Mouse (Mus musculus): Measurements from ENCODE around the gene Ptpa. TPM values are rescaled to one million over a fixed set of nuclear protein-coding genes. Genes with fewer than 3 reads are reported as not detected.
A peak's percentile ranks its signal among the peaks of the same experiment; 100 is the strongest.

Gene Ptpa
- polyA plus RNA-seq, 1 experiment from 2014 or later, result 88.0 TPM

- no peak overlapping the region for H3K4me2 ChIP-seq (replicated peaks; ENCODE audit: low read depth, low read length)
- H3K4me3 ChIP-seq (ENCODE audit: low read depth, low read length), result no peak overlapping the region
- 82% methylated on average over 10 of the region's 10 CpGs for WGBS
- H3K27ac ChIP-seq (ENCODE audit: low read length), result peak overlapping the region; percentile 45; the same call in 1 of the 2 replicates
- peaks cover 28% of the 10 kb centered on the region; the same call in 1 of the 2 replicates for H3K36me3 ChIP-seq (ENCODE audit: insufficient read depth, low read length)
- H3K4me1 ChIP-seq (ENCODE audit: insufficient read depth, low read depth, low read length), result peaks cover 16% of the 10 kb centered on the region
- no peaks in the 10 kb centered on the region for H3K9me3 ChIP-seq (ENCODE audit: low read length)
- H3K9ac ChIP-seq (replicated peaks; ENCODE audit: low read depth), result no peak overlapping the region
- DNase-seq (ENCODE audit: low spot score) (no peak), ATAC-seq (no peak)
- no peaks in the 10 kb centered on the region for H3K27me3 ChIP-seq (replicated peaks; ENCODE audit: insufficient read depth, low read length)
- TF ChIP-seq CTCF (IDR thresholded peaks at IDR 0.05) (no peak), EP300 (IDR thresholded peaks at IDR 0.05) (no peak)
Observed at GRCm38 (mm10) chr2:30397986-30398512, 17.8 kb upstream of the Ptpa start.

GRCm38 (mm10) chr2:30399191-30400171, 16.4 kb upstream of the Ptpa start:
- TF ChIP-seq EP300 (IDR thresholded peaks at IDR 0.05) (no peak; the same call in 1 of the 2 replicates), CTCF (IDR thresholded peaks at IDR 0.05) (peak; percentile 56)
- Histone ChIP-seq H3K9ac (replicated peaks; ENCODE audit: low read depth) (no peak overlapping the region), H3K27ac (ENCODE audit: low read length) (peak overlapping the region; percentile 71)

DNA sequence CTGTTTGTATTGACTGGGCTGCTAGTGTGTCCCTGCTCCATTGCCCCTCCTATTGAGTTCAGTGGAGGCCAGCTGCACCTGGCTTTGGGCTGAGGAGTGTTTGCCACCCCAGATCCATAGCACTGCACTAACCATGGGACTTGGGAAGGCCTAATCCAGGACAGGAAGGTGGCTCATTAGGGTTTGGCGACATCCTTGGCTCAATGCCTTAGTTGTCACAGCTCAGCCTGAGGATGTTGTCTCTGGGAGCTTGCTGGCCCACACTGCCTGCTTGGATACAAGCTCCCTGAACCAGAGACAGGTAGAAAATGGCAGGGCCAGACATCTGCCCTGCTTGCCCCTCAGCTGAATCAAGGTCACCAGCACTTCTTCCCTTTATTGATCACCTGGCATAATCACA, 14.3 kb upstream of the Ptpa start:
- no peak for DNase-seq (ENCODE audit: low spot score)
- 53% methylated on average over 1 of the region's 1 CpGs for WGBS
- Histone ChIP-seq H3K4me2 (replicated peaks; ENCODE audit: low read depth, low read length) (no peak overlapping the region), H3K27ac (ENCODE audit: low read length) (no peak overlapping the region), H3K4me3 (ENCODE audit: low read depth, low read length) (no peak overlapping the region), H3K9me3 (ENCODE audit: low read length) (no peaks in the 10 kb centered on the region), H3K36me3 (ENCODE audit: insufficient read depth, low read length) (peaks cover 41% of the 10 kb centered on the region), H3K9ac (replicated peaks; ENCODE audit: low read depth) (no peak overlapping the region), H3K4me1 (ENCODE audit: insufficient read depth, low read depth, low read length) (no peaks in the 10 kb centered on the region), H3K27me3 (replicated peaks; ENCODE audit: insufficient read depth, low read length) (no peaks in the 10 kb centered on the region)
- no peak for ATAC-seq
- TF ChIP-seq EP300 (IDR thresholded peaks at IDR 0.05) (no peak), CTCF (IDR thresholded peaks at IDR 0.05) (no peak)

More at GRCm38 (mm10) chr2:30399191-30400171, 16.4 kb upstream of the Ptpa start:
- Histone ChIP-seq H3K4me3 (ENCODE audit: low read depth, low read length) (no peak overlapping the region), H3K36me3 (ENCODE audit: insufficient read depth, low read length) (peaks cover 37% of the 10 kb centered on the region), H3K27me3 (replicated peaks; ENCODE audit: insufficient read depth, low read length) (no peaks in the 10 kb centered on the region), H3K4me2 (replicated peaks; ENCODE audit: low read depth, low read length) (no peak overlapping the region), H3K4me1 (ENCODE audit: insufficient read depth, low read depth, low read length) (peaks cover 5% of the 10 kb centered on the region), H3K9me3 (ENCODE audit: low read length) (no peaks in the 10 kb centered on the region)
- WGBS, result 38% methylated on average over 20 of the region's 20 CpGs
- ATAC-seq (peak; percentile 92), DNase-seq (ENCODE audit: low spot score) (peak; percentile 91)

- TF ChIP-seq EP300 (IDR thresholded peaks at IDR 0.05), result no peak
- no peak for TF ChIP-seq CTCF (IDR thresholded peaks at IDR 0.05)
- no peaks in the 10 kb centered on the region for H3K27me3 ChIP-seq (replicated peaks; ENCODE audit: insufficient read depth, low read length)
- no peaks in the 10 kb centered on the region for H3K4me1 ChIP-seq (ENCODE audit: insufficient read depth, low read depth, low read length)
- no peak overlapping the region for H3K9ac ChIP-seq (replicated peaks; ENCODE audit: low read depth)
- H3K4me3 ChIP-seq (ENCODE audit: low read depth, low read length), result no peak overlapping the region
- no peak for ATAC-seq
- H3K27ac ChIP-seq (ENCODE audit: low read length), result no peak overlapping the region
- H3K4me2 ChIP-seq (replicated peaks; ENCODE audit: low read depth, low read length), result no peak overlapping the region
- no peak for DNase-seq (ENCODE audit: low spot score)
- peaks cover 42% of the 10 kb centered on the region for H3K36me3 ChIP-seq (ENCODE audit: insufficient read depth, low read length)
- no peaks in the 10 kb centered on the region for H3K9me3 ChIP-seq (ENCODE audit: low read length)
- WGBS, result 88% methylated on average over 9 of the region's 9 CpGs
Observed at GRCm38 (mm10) chr2:30402351-30402826, 13.4 kb upstream of the Ptpa start.

GRCm38 (mm10) chr2:30402843-30403242, 13.0 kb upstream of the Ptpa start:
- H3K4me2 ChIP-seq (replicated peaks; ENCODE audit: low read depth, low read length), result no peak overlapping the region
- 48% methylated on average over 2 of the region's 2 CpGs for WGBS
- ATAC-seq, result no peak
- H3K9me3 ChIP-seq (ENCODE audit: low read length), result no peaks in the 10 kb centered on the region
- H3K9ac ChIP-seq (replicated peaks; ENCODE audit: low read depth), result no peak overlapping the region
- H3K27me3 ChIP-seq (replicated peaks; ENCODE audit: insufficient read depth, low read length), result no peaks in the 10 kb centered on the region
- H3K27ac ChIP-seq (ENCODE audit: low read length), result no peak overlapping the region
- no peak for DNase-seq (ENCODE audit: low spot score)
- H3K4me3 ChIP-seq (ENCODE audit: low read depth, low read length), result no peak overlapping the region
- H3K4me1 ChIP-seq (ENCODE audit: insufficient read depth, low read depth, low read length), result no peaks in the 10 kb centered on the region
- H3K36me3 ChIP-seq (ENCODE audit: insufficient read depth, low read length), result peaks cover 42% of the 10 kb centered on the region
- TF ChIP-seq CTCF (IDR thresholded peaks at IDR 0.05) (no peak), EP300 (IDR thresholded peaks at IDR 0.05) (no peak)

DNA sequence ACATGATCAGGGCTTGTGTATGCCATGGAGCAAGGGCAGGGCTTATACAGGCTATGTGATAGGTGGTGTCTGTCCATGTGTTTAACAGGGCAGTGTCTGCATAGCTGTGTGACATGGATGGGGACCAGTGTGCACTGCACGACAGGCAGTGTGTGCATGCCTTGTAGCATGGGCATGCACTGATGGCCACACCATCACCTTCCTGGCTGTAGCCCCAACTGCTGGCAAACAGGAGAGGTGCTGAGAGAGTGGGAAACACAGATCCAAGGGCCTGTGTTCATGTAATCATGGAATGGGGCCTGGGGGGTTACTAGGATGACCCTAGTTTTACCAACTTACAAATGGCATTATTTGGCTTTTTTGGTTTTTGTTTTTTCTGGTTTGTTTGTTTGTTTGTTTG, 12.0 kb upstream of the Ptpa start:
- Histone ChIP-seq H3K36me3 (ENCODE audit: insufficient read depth, low read length) (peaks cover 39% of the 10 kb centered on the region), H3K9me3 (ENCODE audit: low read length) (no peaks in the 10 kb centered on the region), H3K9ac (replicated peaks; ENCODE audit: low read depth) (no peak overlapping the region), H3K27me3 (replicated peaks; ENCODE audit: insufficient read depth, low read length) (no peaks in the 10 kb centered on the region), H3K4me2 (replicated peaks; ENCODE audit: low read depth, low read length) (no peak overlapping the region), H3K4me3 (ENCODE audit: low read depth, low read length) (no peak overlapping the region), H3K4me1 (ENCODE audit: insufficient read depth, low read depth, low read length) (no peaks in the 10 kb centered on the region), H3K27ac (ENCODE audit: low read length) (no peak overlapping the region)
- WGBS, result 75% methylated on average over 1 of the region's 1 CpGs
- ATAC-seq (no peak), DNase-seq (ENCODE audit: low spot score) (no peak)
- TF ChIP-seq EP300 (IDR thresholded peaks at IDR 0.05) (no peak), CTCF (IDR thresholded peaks at IDR 0.05) (no peak)

Data from lung, postnatal 0 days (tissue).